Mouse (Mus musculus) spleen, adult 2 months (tissue): ENCODE measurements at regions not wholly inside any gene's neighbourhood (a gene's known extent, or its start where the extent isn't known, plus 50 kb on each side); places are given as distances from the start of the nearest gene placed in this dataset.

Source experiments
- CTCF ChIP-seq: fragments of 200-500 bp; IDR thresholded peaks from 2 replicates; pipeline ENCODE4 v1.5.1; 2011; ENCODE audit warnings: mild to moderate bottlenecking, inconsistent platforms; ENCODE audit not compliant: insufficient read depth, insufficient read length, insufficient replicate concordance; ENCODE audit errors: extremely low read depth
- POLR2A ChIP-seq: fragments of 200-500 bp; IDR thresholded peaks from 2 replicates; pipeline ENCODE4 v1.6.1; 2011; ENCODE audit warnings: low read depth, low read length, inconsistent platforms

DNA sequence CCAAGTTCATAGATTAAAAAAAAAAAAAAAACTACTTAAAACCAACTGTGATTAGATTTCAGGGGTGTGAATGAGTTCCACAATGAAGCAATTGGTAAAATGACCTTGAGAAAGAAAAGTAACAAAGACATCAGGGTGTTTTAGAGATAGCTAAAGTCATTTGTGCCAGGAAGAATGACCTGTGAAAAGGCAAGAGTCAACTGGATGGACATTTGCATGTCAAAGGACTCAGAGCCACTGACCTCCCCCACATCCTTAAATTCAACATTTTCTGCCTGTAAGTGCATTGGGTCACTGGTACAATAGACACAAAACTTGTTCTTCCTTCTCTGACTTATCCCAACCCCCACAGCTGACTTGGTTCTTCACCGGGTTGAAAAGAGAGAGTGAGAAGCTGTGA is 474.6 kb upstream of the 2610301B20Rik start:
- TF ChIP-seq POLR2A (no peak), CTCF (no peak)
